8 mouse cellular contexts compared by ENCODE assay signal in the genomic region with DNA sequence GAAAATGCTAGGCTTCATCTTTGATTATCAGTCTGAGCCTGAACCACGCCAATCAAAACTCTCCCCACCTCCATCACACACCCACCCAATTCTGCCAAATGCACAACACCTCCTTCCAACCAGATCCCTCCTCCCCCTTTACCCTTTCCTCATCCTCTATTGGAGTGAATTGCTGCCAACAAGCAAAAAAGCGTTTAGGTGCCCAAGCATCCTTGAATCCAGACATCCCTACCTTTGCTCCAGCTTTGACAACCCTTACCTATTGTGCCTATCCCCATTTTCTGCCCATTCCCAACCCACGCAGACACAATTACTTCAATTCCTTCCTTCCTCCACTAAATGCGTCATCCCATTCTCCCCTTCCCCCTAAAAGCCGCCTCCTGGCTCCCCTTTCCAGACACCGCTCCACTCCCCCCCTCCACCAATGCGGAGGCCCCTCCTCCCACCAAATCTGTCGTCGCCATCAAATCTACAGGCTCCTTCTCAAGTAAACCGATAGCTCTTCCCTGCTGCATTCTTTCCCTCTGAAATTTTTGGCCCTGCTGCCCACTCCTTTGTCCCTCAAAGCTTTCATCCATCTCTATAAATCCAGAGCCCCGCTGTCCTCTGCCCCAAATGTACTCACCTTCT. TPM values are rescaled to one million over a fixed set of nuclear protein-coding genes. Genes with fewer than 3 reads are reported as not detected.
DNase-seq lines count a peak whose midpoint lies in the region; ATAC-seq and TF ChIP-seq lines count a peak whose summit lies in the region.

No protein-coding gene starts in this region.

- peak overlapping the region; percentile 74 for H3K27ac ChIP-seq in embryonic facial prominence, embryonic 11.5 days (replicated peaks; ENCODE audit: low read depth, low read length)
- H3K27ac ChIP-seq in hindbrain, embryonic 11.5 days (ENCODE audit: low read depth, low read length): peak overlapping the region; percentile 79
- peak overlapping the region; percentile 95 for H3K27ac ChIP-seq in limb, embryonic 12.5 days

- H3K9me3 ChIP-seq in embryonic facial prominence, embryonic 11.5 days (replicated peaks; ENCODE audit: control insufficient read depth, low read length): no peaks in the 10 kb centered on the region
- no peaks in the 10 kb centered on the region for H3K9me3 ChIP-seq in hindbrain, embryonic 11.5 days (ENCODE audit: control insufficient read depth, low read length)
- H3K9me3 ChIP-seq in limb, embryonic 12.5 days: no peaks in the 10 kb centered on the region

- H3K36me3 ChIP-seq in C2C12 (ENCODE audit: control insufficient read depth, insufficient read depth) (peaks cover 31% of the 10 kb centered on the region), myocyte (ENCODE audit: control insufficient read depth, insufficient read depth) (peaks cover 5% of the 10 kb centered on the region)
- no peaks in the 10 kb centered on the region for H3K36me3 ChIP-seq in embryonic facial prominence, embryonic 11.5 days (replicated peaks; ENCODE audit: control insufficient read depth, insufficient read depth, low read depth, low read length)
- 0 out of 2 replicates have a peak, but pooled peaks cover 5% of the 10 kb centered on the region for H3K36me3 ChIP-seq in hindbrain, embryonic 11.5 days (ENCODE audit: control insufficient read depth, insufficient read depth, low read length)
- peaks cover 28% of the 10 kb centered on the region for H3K36me3 ChIP-seq in limb, embryonic 12.5 days

- peak overlapping the region; percentile 49 for H3K4me2 ChIP-seq in embryonic facial prominence, embryonic 11.5 days (ENCODE audit: low read depth, low read length)
- H3K4me2 ChIP-seq in hindbrain, embryonic 11.5 days (replicated peaks; ENCODE audit: low read depth, low read length): peak overlapping the region; percentile 54
- H3K4me2 ChIP-seq in limb, embryonic 12.5 days: peak overlapping the region; percentile 73
- H3K4me2 ChIP-seq in myocyte (ENCODE audit: low read depth): peak overlapping the region; percentile 91

- peak overlapping the region; percentile 84 for H3K9ac ChIP-seq in embryonic facial prominence, embryonic 11.5 days (replicated peaks; ENCODE audit: low read length)
- peak overlapping the region; percentile 94 for H3K9ac ChIP-seq in hindbrain, embryonic 11.5 days (ENCODE audit: low read depth, low read length)
- H3K9ac ChIP-seq in limb, embryonic 12.5 days (replicated peaks): peak overlapping the region; percentile 92

- ATAC-seq in CD4-positive, CD25-positive, alpha-beta regulatory T cell, adult 4 months: no peak
- no peak for ATAC-seq in embryonic facial prominence, embryonic 11.5 days (replicated peaks; ENCODE audit: insufficient number of reproducible peaks, low FRiP score, low TSS enrichment, low read depth)
- ATAC-seq in hindbrain, embryonic 11.5 days (ENCODE audit: low FRiP score): no peak
- ATAC-seq in limb, embryonic 12.5 days (ENCODE audit: insufficient number of reproducible peaks, insufficient read depth, low FRiP score, low TSS enrichment, low read depth): no peak

- H3ac ChIP-seq in C2C12 (ENCODE audit: control insufficient read depth, insufficient read length, low read depth): peak overlapping the region; percentile 75
- H3ac ChIP-seq in myocyte (ENCODE audit: control insufficient read depth, insufficient read length): peak overlapping the region; percentile 86

- WGBS in embryonic facial prominence, embryonic 11.5 days: 5% methylated on average over 11 of the region's 11 CpGs
- 5% methylated on average over 11 of the region's 11 CpGs for WGBS in hindbrain, embryonic 11.5 days
- 5% methylated on average over 11 of the region's 11 CpGs for WGBS in limb, embryonic 12.5 days

- H3K27me3 ChIP-seq in C2C12 (ENCODE audit: control insufficient read depth, insufficient read depth, insufficient read length) (no peaks in the 10 kb centered on the region), myocyte (ENCODE audit: control insufficient read depth, insufficient read depth, insufficient read length) (no peaks in the 10 kb centered on the region)
- no peaks in the 10 kb centered on the region for H3K27me3 ChIP-seq in embryonic facial prominence, embryonic 11.5 days (ENCODE audit: control insufficient read depth, insufficient read depth, low read length)
- H3K27me3 ChIP-seq in hindbrain, embryonic 11.5 days (ENCODE audit: control insufficient read depth, insufficient read depth, low read length): no peaks in the 10 kb centered on the region
- H3K27me3 ChIP-seq in limb, embryonic 12.5 days: no peaks in the 10 kb centered on the region

- H3K79me2 ChIP-seq in C2C12 (ENCODE audit: control insufficient read depth, insufficient read depth) (peaks cover 53% of the 10 kb centered on the region), myocyte (ENCODE audit: control insufficient read depth, insufficient read depth) (peaks cover 43% of the 10 kb centered on the region)

- TF ChIP-seq CTCF in C2C12 (IDR thresholded peaks at IDR 0.05; ENCODE audit: control insufficient read depth, insufficient read depth, insufficient read length): no peak

- H3K4me3 ChIP-seq in C2C12 (ENCODE audit: insufficient read depth, poor library complexity, severe bottlenecking): peak overlapping the region; percentile 81
- H3K4me3 ChIP-seq in embryonic facial prominence, embryonic 11.5 days (ENCODE audit: low read depth, low read length): peak overlapping the region; percentile 87
- peak overlapping the region; percentile 97 for H3K4me3 ChIP-seq in hindbrain, embryonic 11.5 days (ENCODE audit: low read depth, low read length)
- peak overlapping the region; percentile 96 for H3K4me3 ChIP-seq in limb, embryonic 12.5 days (replicated peaks)
- peak overlapping the region; percentile 92 for H3K4me3 ChIP-seq in myocyte

- peaks cover 5% of the 10 kb centered on the region for H3K4me1 ChIP-seq in embryonic facial prominence, embryonic 11.5 days (ENCODE audit: control insufficient read depth, insufficient read depth, low read length)
- H3K4me1 ChIP-seq in hindbrain, embryonic 11.5 days (replicated peaks; ENCODE audit: control insufficient read depth, insufficient read depth, low read length): peaks cover 10% of the 10 kb centered on the region
- H3K4me1 ChIP-seq in limb, embryonic 12.5 days (replicated peaks): peaks cover 38% of the 10 kb centered on the region

- H3K79me3 ChIP-seq in C2C12 (ENCODE audit: low read depth): peaks cover 33% of the 10 kb centered on the region

- DNase-seq in CD4-positive, CD25-positive, alpha-beta regulatory T cell, adult 2 months (ENCODE audit: low read depth, low spot score): peak; percentile 48
- DNase-seq in embryonic facial prominence, embryonic 11.5 days (ENCODE audit: low spot score): peak; percentile 69
- peak; percentile 26 for DNase-seq in hindbrain, embryonic 11.5 days (ENCODE audit: low spot score)
- DNase-seq in ovary, postnatal 10 days (ENCODE audit: low spot score): no peak

- TF ChIP-seq POLR2A in myocyte (IDR thresholded peaks at IDR 0.05; ENCODE audit: insufficient read length, low read depth): no peak

TF ChIP-seq in C2C12, 6 proteins besides CTCF, POLR2A, EP300 and RAD21:
- TF ChIP-seq FOSL1 (IDR thresholded peaks at IDR 0.05; ENCODE audit: insufficient read depth, low read length, poor library complexity, severe bottlenecking): no peak
- no peak for TF ChIP-seq CEBPB (IDR thresholded peaks at IDR 0.05; ENCODE audit: low read depth)
- no peak for TF ChIP-seq MAX (IDR thresholded peaks at IDR 0.05)
- TF ChIP-seq MYOG (IDR thresholded peaks at IDR 0.05; ENCODE audit: control insufficient read depth, extremely low read depth, insufficient read length): no peak
- TF ChIP-seq MYOD1 (IDR thresholded peaks at IDR 0.05; ENCODE audit: control insufficient read depth, insufficient read length, low read depth): no peak
- no peak for TF ChIP-seq USF1 (IDR thresholded peaks at IDR 0.05; ENCODE audit: low read depth)

TF ChIP-seq in myocyte, 11 proteins besides CTCF, POLR2A, EP300 and RAD21 (continues in another document):
- no peak for TF ChIP-seq MYOD1 (IDR thresholded peaks at IDR 0.05; ENCODE audit: control insufficient read depth in 1 of 3, insufficient read length in 2 of 3, low read depth in 2 of 3)
- no peak for TF ChIP-seq POLR2AphosphoS2 (IDR thresholded peaks at IDR 0.05; ENCODE audit: insufficient read length, low read depth)
- no peak for TF ChIP-seq TCF12 (IDR thresholded peaks at IDR 0.05; ENCODE audit: insufficient read depth, poor library complexity, severe bottlenecking)
- TF ChIP-seq SRF (IDR thresholded peaks at IDR 0.05; ENCODE audit: control insufficient read depth, insufficient read length, low read depth): no peak
- TF ChIP-seq MAX (IDR thresholded peaks at IDR 0.05; ENCODE audit: low read depth): no peak
- TF ChIP-seq MYOG (IDR thresholded peaks at IDR 0.05; ENCODE audit: control insufficient read depth in 1 of 3, insufficient read depth in 1 of 3, insufficient read length in 2 of 3, low read depth in 2 of 3): no peak
- TF ChIP-seq USF1 (IDR thresholded peaks at IDR 0.05; ENCODE audit: low read depth): no peak
- no peak for TF ChIP-seq TCF3 (IDR thresholded peaks at IDR 0.05; ENCODE audit: insufficient read length, low read depth)

RNA-seq across cellular contexts. Expression of gene Mtch1, which starts 1.1 kb away (rescaled TPM):
- 10 to 100 TPM; 11.0 to 13.9 TPM for polyA plus RNA-seq in CD4-positive, CD25-positive, alpha-beta regulatory T cell, adult 4 months (2017; shearing (Covaris generic))
- polyA plus RNA-seq in C2C12 (2012; fragmentation: generic; extraction: Trizol) (464 TPM), myocyte (2012; fragmentation: generic; extraction: Trizol) (741 TPM)
- polyA plus RNA-seq in embryonic facial prominence, embryonic 11.5 days (2014; fragmentation: Nextera tagmentation; extraction: Ambion mirVana): 370 and 382 TPM in 2 replicates
- polyA plus RNA-seq in hindbrain, embryonic 11.5 days (2014; fragmentation: Nextera tagmentation; extraction: Ambion mirVana): 356 and 425 TPM in 2 replicates
- 368 and 379 TPM in 2 replicates for polyA plus RNA-seq in limb, embryonic 12.5 days (2016; fragmentation: Nextera tagmentation; extraction: Ambion mirVana)

RNA-seq across cellular contexts. Expression of gene Fgd2, which starts 14.1 kb away (rescaled TPM):
- 1 to 10 TPM in 1 of 2 experiments, under 1 TPM in 1; 0.65 to 9.4 TPM for polyA plus RNA-seq in CD4-positive, CD25-positive, alpha-beta regulatory T cell, adult 4 months (2017; shearing (Covaris generic))
- polyA plus RNA-seq in C2C12 (2012; fragmentation: generic; extraction: Trizol): 0.19 TPM
- polyA plus RNA-seq in embryonic facial prominence, embryonic 11.5 days (2014; fragmentation: Nextera tagmentation; extraction: Ambion mirVana): 7.0 and 8.6 TPM in 2 replicates
- 2.7 and 4.2 TPM in 2 replicates for polyA plus RNA-seq in hindbrain, embryonic 11.5 days (2014; fragmentation: Nextera tagmentation; extraction: Ambion mirVana)
- 5.6 and 7.1 TPM in 2 replicates for polyA plus RNA-seq in limb, embryonic 12.5 days (2016; fragmentation: Nextera tagmentation; extraction: Ambion mirVana)
- 0.54 TPM for polyA plus RNA-seq in myocyte (2012; fragmentation: generic; extraction: Trizol)

RNA-seq across cellular contexts. Expression of gene Pi16, which starts 29.1 kb away (rescaled TPM):
- under 1 TPM; 0.44 to 0.57 TPM for polyA plus RNA-seq in CD4-positive, CD25-positive, alpha-beta regulatory T cell, adult 4 months (2017; shearing (Covaris generic))
- polyA plus RNA-seq in C2C12 (2012; fragmentation: generic; extraction: Trizol): 0.55 TPM
- 0.32 and 0.56 TPM in 2 replicates for polyA plus RNA-seq in embryonic facial prominence, embryonic 11.5 days (2014; fragmentation: Nextera tagmentation; extraction: Ambion mirVana)
- polyA plus RNA-seq in hindbrain, embryonic 11.5 days (2014; fragmentation: Nextera tagmentation; extraction: Ambion mirVana): 0.32 and 0.67 TPM in 2 replicates
- 0.38 and 0.51 TPM in 2 replicates for polyA plus RNA-seq in limb, embryonic 12.5 days (2016; fragmentation: Nextera tagmentation; extraction: Ambion mirVana)
- polyA plus RNA-seq in myocyte (2012; fragmentation: generic; extraction: Trizol): 7.1 TPM

Comparison
In these comparisons a context has a peak if more than half of its experiments do, and no peak if none do; other contexts are left out.
1. RNA of gene Mtch1, which starts 1.1 kb away (polyA plus RNA-seq): 741 TPM in myocyte (single experiment), 464 TPM in C2C12 (single experiment), 370 to 382 TPM in embryonic facial prominence, embryonic 11.5 days, 368 to 379 TPM in limb, embryonic 12.5 days and 356 to 425 TPM in hindbrain, embryonic 11.5 days; 11.0 to 13.9 TPM in CD4-positive, CD25-positive, alpha-beta regulatory T cell, adult 4 months; every median in the first group is over 10 times any median in the second.
2. Peak in every context shown above with its lines, with median percentiles within 50 percentile points of each other: H3K4me3 ChIP-seq, H3K27ac ChIP-seq, H3K4me2 ChIP-seq and H3K9ac ChIP-seq.